ENCODE assay signal across 9 mouse cellular contexts in genomic region chr3:89481488-89481887, GRCm38 (mm10). TPM values are rescaled to one million over a fixed set of nuclear protein-coding genes. Genes with fewer than 3 reads are reported as not detected.
A peak's percentile ranks its signal among the peaks of the same experiment; 100 is the strongest.
DNase-seq lines count a peak whose midpoint lies in the region; ATAC-seq and TF ChIP-seq lines count a peak whose summit lies in the region.
"Had no signal": no experiment of that assay in that cellular context is flagged by ENCODE, and none has a peak within 500 bp of the region (broad histone marks: within the 10 kb centered on the region; RNA-seq: fewer than 3 reads in every experiment).

No protein-coding gene starts in this region.

- H3K9me3 ChIP-seq in forebrain, embryonic 11.5 days (ENCODE audit: control insufficient read depth, low read length), result no peaks in the 10 kb centered on the region
- no peaks in the 10 kb centered on the region for H3K9me3 ChIP-seq in forebrain, embryonic 13.5 days (replicated peaks)
- H3K9me3 ChIP-seq in heart, embryonic 10.5 days, result no peaks in the 10 kb centered on the region
- H3K9me3 ChIP-seq: heart, embryonic 13.5 days had no signal

- H3K27ac ChIP-seq in forebrain, embryonic 11.5 days (ENCODE audit: low read depth, low read length), result no peak overlapping the region
- H3K27ac ChIP-seq in forebrain, embryonic 13.5 days, result no peak overlapping the region
- no peak overlapping the region for H3K27ac ChIP-seq in testis, adult 2 months (ENCODE audit: control insufficient read depth, insufficient read depth, low read depth, low read length)
- H3K27ac ChIP-seq in heart, embryonic 10.5 days, result no peak overlapping the region
- H3K27ac ChIP-seq: heart, embryonic 13.5 days had no signal

- TF ChIP-seq POLR2A in testis, adult 2 months (IDR thresholded peaks at IDR 0.05; ENCODE audit: control insufficient read depth, low read depth, low read length), result no peak

- no peak overlapping the region for H3K9ac ChIP-seq in forebrain, embryonic 11.5 days (ENCODE audit: low read length)
- no peak overlapping the region for H3K9ac ChIP-seq in forebrain, embryonic 13.5 days
- H3K9ac ChIP-seq: heart, embryonic 13.5 days had no signal

- peak; percentile 60 for DNase-seq in forebrain, embryonic 11.5 days (ENCODE audit: low spot score)
- no peak for DNase-seq in testis, postnatal 14 days (ENCODE audit: low spot score)
- DNase-seq in lung, postnatal 10 days, result peak; percentile 45
- DNase-seq in cerebellum, adult 18-20 months, result no peak
- no peak for DNase-seq in heart, embryonic 10.5 days (ENCODE audit: low spot score)

- no peaks in the 10 kb centered on the region for H3K27me3 ChIP-seq in forebrain, embryonic 11.5 days (ENCODE audit: control insufficient read depth, insufficient read depth, low read length)
- 0 out of 2 replicates have a peak, but pooled peaks cover 4% of the 10 kb centered on the region for H3K27me3 ChIP-seq in forebrain, embryonic 13.5 days
- no peaks in the 10 kb centered on the region for H3K27me3 ChIP-seq in testis, adult 2 months (ENCODE audit: control insufficient read depth, insufficient read depth, low read length)
- H3K27me3 ChIP-seq in heart, embryonic 10.5 days (ENCODE audit: insufficient read depth, poor library complexity, severe bottlenecking), result no peaks in the 10 kb centered on the region
- H3K27me3 ChIP-seq: heart, embryonic 13.5 days had no signal

- H3K4me3 ChIP-seq in forebrain, embryonic 11.5 days (ENCODE audit: low read depth, low read length), result no peak overlapping the region
- no peak overlapping the region for H3K4me3 ChIP-seq in forebrain, embryonic 13.5 days
- no peak overlapping the region for H3K4me3 ChIP-seq in testis, adult 2 months (ENCODE audit: control insufficient read depth, low read depth, low read length)
- H3K4me3 ChIP-seq in heart, embryonic 10.5 days, result no peak overlapping the region
- H3K4me3 ChIP-seq: heart, embryonic 13.5 days had no signal

- ATAC-seq in forebrain, embryonic 11.5 days (replicated peaks; ENCODE audit: low FRiP score), result no peak
- no peak for ATAC-seq in forebrain, embryonic 13.5 days
- no peak for ATAC-seq in inflammation-experienced regulatory T-cells, adult 6 months

- 38% methylated on average over 2 of the region's 2 CpGs for whole genome bisulfite sequencing in forebrain, embryonic 11.5 days
- 42% methylated on average over 2 of the region's 2 CpGs for WGBS in forebrain, embryonic 13.5 days
- 44% methylated on average over 2 of the region's 2 CpGs for WGBS in heart, embryonic 10.5 days

- no peaks in the 10 kb centered on the region for H3K4me1 ChIP-seq in forebrain, embryonic 11.5 days (replicated peaks; ENCODE audit: control insufficient read depth, insufficient read depth, low read length)
- no peaks in the 10 kb centered on the region for H3K4me1 ChIP-seq in forebrain, embryonic 13.5 days
- peaks cover 4% of the 10 kb centered on the region for H3K4me1 ChIP-seq in testis, adult 2 months (ENCODE audit: control insufficient read depth, insufficient read depth, low read length)
- peaks cover 8% of the 10 kb centered on the region for H3K4me1 ChIP-seq in heart, embryonic 10.5 days

- peak; percentile 62; the same call in 1 of the 2 replicates for TF ChIP-seq CTCF in testis, adult 2 months (IDR thresholded peaks at IDR 0.05; ENCODE audit: control insufficient read depth, insufficient read depth, insufficient replicate concordance, low read depth, low read length)

- H3K4me2 ChIP-seq in forebrain, embryonic 11.5 days (ENCODE audit: low read depth, low read length, severe bottlenecking), result no peak overlapping the region
- H3K4me2 ChIP-seq in forebrain, embryonic 13.5 days, result no peak overlapping the region
- H3K4me2 ChIP-seq: heart, embryonic 13.5 days had no signal

- H3K36me3 ChIP-seq in forebrain, embryonic 11.5 days (ENCODE audit: control insufficient read depth, insufficient read depth, low read length), result no peaks in the 10 kb centered on the region
- H3K36me3 ChIP-seq in forebrain, embryonic 13.5 days (ENCODE audit: poor library complexity, severe bottlenecking), result no peaks in the 10 kb centered on the region
- no peaks in the 10 kb centered on the region for H3K36me3 ChIP-seq in testis, adult 2 months (ENCODE audit: control insufficient read depth, insufficient read depth, low read length)
- H3K36me3 ChIP-seq in heart, embryonic 10.5 days, result no peaks in the 10 kb centered on the region
- H3K36me3 ChIP-seq: heart, embryonic 13.5 days had no signal

RNA-seq across cellular contexts. Expression of gene Pmvk, which starts 27.1 kb away (rescaled TPM):
- polyA plus RNA-seq in forebrain, embryonic 11.5 days (2014; fragmentation: Nextera tagmentation; extraction: Ambion mirVana), result 62.5 and 71.1 TPM in 2 replicates
- 73.3 and 75.0 TPM in 2 replicates for polyA plus RNA-seq in forebrain, embryonic 13.5 days (2015; fragmentation: Nextera tagmentation; extraction: Ambion mirVana)
- 21.0 and 23.1 TPM in 2 replicates for polyA plus RNA-seq in testis, adult 2 months (2012; rRNA removed)
- polyA plus RNA-seq in heart, embryonic 10.5 days (2016; fragmentation: Nextera tagmentation; extraction: Ambion mirVana), result 64.3 and 70.4 TPM in 2 replicates
- 10 to 100 TPM; 34.8 to 40.5 (median 39.0) TPM for polyA plus RNA-seq in inflammation-experienced regulatory T-cells, adult 6 months (2017; shearing (Covaris generic))

RNA-seq across cellular contexts. Expression of gene Kcnn3, which starts 38.5 kb away (rescaled TPM):
- polyA plus RNA-seq in forebrain, embryonic 11.5 days (2014; fragmentation: Nextera tagmentation; extraction: Ambion mirVana), result 1.3 and 1.8 TPM in 2 replicates
- 3.5 and 4.3 TPM in 2 replicates for polyA plus RNA-seq in forebrain, embryonic 13.5 days (2015; fragmentation: Nextera tagmentation; extraction: Ambion mirVana)
- 1.7 and 2.3 TPM in 2 replicates for polyA plus RNA-seq in testis, adult 2 months (2012; rRNA removed)
- 0.58 and 1.1 TPM in 2 replicates for polyA plus RNA-seq in heart, embryonic 10.5 days (2016; fragmentation: Nextera tagmentation; extraction: Ambion mirVana)
- polyA plus RNA-seq in inflammation-experienced regulatory T-cells, adult 6 months (2017; shearing (Covaris generic)), result not detected

RNA-seq across cellular contexts. Expression of gene Pbxip1, which starts 45.0 kb away (rescaled TPM):
- 9.1 and 10.0 TPM in 2 replicates for polyA plus RNA-seq in forebrain, embryonic 11.5 days (2014; fragmentation: Nextera tagmentation; extraction: Ambion mirVana)
- 10.2 TPM in 2 replicates for polyA plus RNA-seq in forebrain, embryonic 13.5 days (2015; fragmentation: Nextera tagmentation; extraction: Ambion mirVana)
- polyA plus RNA-seq in testis, adult 2 months (2012; rRNA removed), result 8.2 and 9.9 TPM in 2 replicates
- 46.5 and 68.4 TPM in 2 replicates for polyA plus RNA-seq in heart, embryonic 10.5 days (2016; fragmentation: Nextera tagmentation; extraction: Ambion mirVana)
- polyA plus RNA-seq in inflammation-experienced regulatory T-cells, adult 6 months (2017; shearing (Covaris generic)), result 10 to 100 TPM; 41.1 to 46.1 (median 42.2) TPM

RNA-seq across cellular contexts. Expression of gene Pygo2, which starts 51.5 kb away (rescaled TPM):
- 53.9 and 60.6 TPM in 2 replicates for polyA plus RNA-seq in forebrain, embryonic 11.5 days (2014; fragmentation: Nextera tagmentation; extraction: Ambion mirVana)
- 30.4 and 32.4 TPM in 2 replicates for polyA plus RNA-seq in forebrain, embryonic 13.5 days (2015; fragmentation: Nextera tagmentation; extraction: Ambion mirVana)
- 18.1 and 19.6 TPM in 2 replicates for polyA plus RNA-seq in testis, adult 2 months (2012; rRNA removed)
- polyA plus RNA-seq in heart, embryonic 10.5 days (2016; fragmentation: Nextera tagmentation; extraction: Ambion mirVana), result 28.2 and 35.9 TPM in 2 replicates
- 1 to 10 TPM; 9.0 to 9.6 (median 9.5) TPM for polyA plus RNA-seq in inflammation-experienced regulatory T-cells, adult 6 months (2017; shearing (Covaris generic))

Comparison
In these comparisons a context has a peak if more than half of its experiments do, and no peak if none do; other contexts are left out.
1. DNase-seq: peak in forebrain, embryonic 11.5 days (single experiment) and lung, postnatal 10 days (single experiment); none in testis, postnatal 14 days (single experiment), cerebellum, adult 18-20 months (0 of 2) and heart, embryonic 10.5 days (single experiment).